Mouse (Mus musculus) adrenal gland, adult 8-10 months (tissue): ENCODE data around the gene Gm10447. TPM values are rescaled to one million over a fixed set of nuclear protein-coding genes. Genes with fewer than 3 reads are reported as not detected.

Source experiments
- microRNA-seq, 2 experiments: library from miRNA; unstranded; fragments of <30 nt; microRNA quantifications; one replicate each; pipeline ENCODE4 v1.2.0; 2022
- total RNA-seq, 4 experiments: library from RNA; stranded (reverse); gene quantifications; 2 replicates each; pipeline ENCODE4 v1.2.4; 2022

Gm10447 gene
- total RNA-seq, 4 experiments from 2014 or later = 0.21 to 0.59 (median 0.48) TPM; not detected in 1

Small RNAs within 50 kb of the gene (microRNA-seq; reads per million reads assigned to microRNA genes)
- gene Mir6920 = 0 reads per million in 2 experiments

Other genes with a start within 250 kb of the Gm10447 start
- gene Hspa4, start 156.7 kb downstream of the Gm10447 start, total RNA-seq = 100 to 1,000 TPM; 164 to 203 (median 190) TPM
- gene Zcchc10, start 132.4 kb downstream of the Gm10447 start, total RNA-seq = 10 to 100 TPM; 10.7 to 14.9 (median 12.4) TPM
- gene Aff4, start 106.3 kb downstream of the Gm10447 start, total RNA-seq = 100 to 1,000 TPM; 141 to 221 (median 184) TPM
- gene Leap2, start 33.9 kb downstream of the Gm10447 start, total RNA-seq = not detected
- 100 to 1,000 TPM; 496 to 883 (median 741) TPM for gene Uqcrq, start 26.3 kb downstream of the Gm10447 start, total RNA-seq
- 1 to 10 TPM in 2 of 4 experiments, under 1 TPM in 2; 0.37 to 2.9 (median 0.99) TPM for gene Gdf9, start 26.1 kb downstream of the Gm10447 start, total RNA-seq
- 1 to 10 TPM; 2.6 to 10.0 (median 7.4) TPM for gene Shroom1, start 95 bp upstream of the Gm10447 start, total RNA-seq
- not detected for gene Gm9837, start 13.4 kb upstream of the Gm10447 start, total RNA-seq
- not detected for gene Gm9945, start 23.1 kb upstream of the Gm10447 start, total RNA-seq
- 1 to 10 TPM in 1 of 4 experiments, under 1 TPM in 3; 0.32 to 1.0 (median 0.71) TPM for gene Sowaha, start 23.2 kb upstream of the Gm10447 start, total RNA-seq
- 10 to 100 TPM; 37.0 to 51.7 (median 42.1) TPM for gene Sept8, start 62.1 kb upstream of the Gm10447 start, total RNA-seq
- 10 to 100 TPM; 28.4 to 36.3 (median 31.1) TPM for gene Kif3a, start 110.3 kb upstream of the Gm10447 start, total RNA-seq
- gene Il4, start 161.6 kb upstream of the Gm10447 start, total RNA-seq = not detected
- not detected for gene Il13, start 177.6 kb upstream of the Gm10447 start, total RNA-seq